Mouse (Mus musculus) liver, embryonic 15.5 days (tissue): ENCODE measurements around the gene Rasa3. TPM values are rescaled to one million over a fixed set of nuclear protein-coding genes. Genes with fewer than 3 reads are reported as not detected.

Experiments
- ATAC-seq: fragments of 200-750 bp; cut with Nextera tagmentation; 2 replicates; pipeline ENCODE4 v1.8.0; 2017; ENCODE audit warnings: moderate number of reproducible peaks, mild to moderate bottlenecking, moderate library complexity; ENCODE audit not compliant: insufficient read depth
- H3K27ac ChIP-seq: fragments of 300-500 bp; sonication (generic); replicated peaks from 2 replicates; pipeline ENCODE4 v1.5.1; 2015; ENCODE audit warnings: mild to moderate bottlenecking, inconsistent platforms
- H3K27me3 ChIP-seq: fragments of 300-500 bp; sonication (generic); 2 replicates; pipeline ENCODE4 v1.6.1; 2015; ENCODE audit warnings: mild to moderate bottlenecking, inconsistent platforms
- H3K36me3 ChIP-seq: fragments of 300-500 bp; sonication (generic); replicated peaks from 2 replicates; pipeline ENCODE4 v1.6.1; 2015; ENCODE audit warnings: moderate library complexity, mild to moderate bottlenecking, inconsistent platforms
- H3K4me1 ChIP-seq: fragments of 300-500 bp; sonication (generic); replicated peaks from 2 replicates; pipeline ENCODE4 v1.6.1; 2015; ENCODE audit warnings: inconsistent platforms
- H3K4me2 ChIP-seq: fragments of 300-500 bp; sonication (generic); 2 replicates; pipeline ENCODE4 v1.6.1; 2015; ENCODE audit warnings: moderate library complexity, mild to moderate bottlenecking, inconsistent platforms
- H3K4me3 ChIP-seq: fragments of 300-500 bp; sonication (generic); replicated peaks from 2 replicates; pipeline ENCODE4 v1.5.1; 2015; ENCODE audit warnings: mild to moderate bottlenecking, inconsistent platforms
- H3K9ac ChIP-seq: fragments of 300-500 bp; sonication (generic); 2 replicates; pipeline ENCODE4 v1.6.1; 2015; ENCODE audit warnings: moderate library complexity, mild to moderate bottlenecking, inconsistent platforms
- H3K9me3 ChIP-seq: fragments of 300-500 bp; sonication (generic); replicated peaks from 2 replicates; pipeline ENCODE4 v1.6.1; 2016; ENCODE audit warnings: inconsistent platforms
- WGBS: fragments of 180-500 bp; shearing (Covaris S2); methylation state at CpG from one replicate; pipeline ENCODE4 v1.1.7; 2015; ENCODE audit warnings: mixed read lengths; ENCODE audit not compliant: insufficient replicate concordance; 5-methylcytosine and 5-hydroxymethylcytosine counted together
- polyA plus RNA-seq: library from polyadenylated mRNA; unstranded; fragments of >200 nt; fragmentation: Nextera tagmentation; extraction: Ambion mirVana; gene quantifications from 2 replicates; pipeline ENCODE4 v1.2.1, GENCODE M21; 2015

The Rasa3 gene
- polyA plus RNA-seq, 1 experiment from 2014 or later: 16.4 TPM

- H3K27ac ChIP-seq: peak overlapping the region; percentile 34; the same call in 1 of the 2 replicates
- H3K36me3 ChIP-seq: 0 out of 2 replicates have a peak, but pooled peaks cover 6% of the 10 kb centered on the region
- no peak overlapping the region for H3K4me3 ChIP-seq
- 25% methylated on average over 11 of the region's 11 CpGs for WGBS
- no peak overlapping the region for H3K9ac ChIP-seq
- H3K4me2 ChIP-seq: no peak overlapping the region
- no peaks in the 10 kb centered on the region for H3K9me3 ChIP-seq
- ATAC-seq: peak; percentile 70; the same call in 1 of the 2 replicates
- no peaks in the 10 kb centered on the region for H3K27me3 ChIP-seq
- H3K4me1 ChIP-seq: peaks cover 13% of the 10 kb centered on the region
These were observed 82.5 kb downstream of the Rasa3 start for GRCm38 (mm10) chr8:13594884-13595323.

GRCm38 (mm10) chr8:13593340-13593739 lies 84.1 kb downstream of the Rasa3 start:
- Histone ChIP-seq H3K36me3 (0 out of 2 replicates have a peak, but pooled peaks cover 6% of the 10 kb centered on the region), H3K9ac (no peak overlapping the region), H3K4me3 (no peak overlapping the region), H3K4me2 (no peak overlapping the region), H3K27me3 (no peaks in the 10 kb centered on the region), H3K9me3 (no peaks in the 10 kb centered on the region), H3K4me1 (peaks cover 19% of the 10 kb centered on the region), H3K27ac (no peak overlapping the region)
- no peak for ATAC-seq
- WGBS: 48% methylated on average over 8 of the region's 8 CpGs

- no peak overlapping the region for H3K9ac ChIP-seq
- 78% methylated on average over 6 of the region's 6 CpGs for WGBS
- no peak overlapping the region for H3K27ac ChIP-seq
These were observed 86.2 kb downstream of the Rasa3 start for GRCm38 (mm10) chr8:13591246-13591645.

GRCm38 (mm10) chr8:13589071-13589470 lies 88.3 kb downstream of the Rasa3 start:
- no peak overlapping the region for H3K9ac ChIP-seq
- H3K4me1 ChIP-seq: peaks cover 15% of the 10 kb centered on the region
- H3K9me3 ChIP-seq: no peaks in the 10 kb centered on the region
- no peak overlapping the region for H3K4me3 ChIP-seq
- H3K27me3 ChIP-seq: no peaks in the 10 kb centered on the region
- H3K27ac ChIP-seq: no peak overlapping the region
- no peak overlapping the region for H3K4me2 ChIP-seq
- H3K36me3 ChIP-seq: peaks cover 17% of the 10 kb centered on the region; the same call in 1 of the 2 replicates
- peak; percentile 64 for ATAC-seq
- WGBS: 44% methylated on average over 6 of the region's 6 CpGs

More at GRCm38 (mm10) chr8:13591246-13591645, 86.2 kb downstream of the Rasa3 start:
- Histone ChIP-seq H3K9me3 (no peaks in the 10 kb centered on the region), H3K27me3 (no peaks in the 10 kb centered on the region), H3K4me3 (no peak overlapping the region), H3K36me3 (0 out of 2 replicates have a peak, but pooled peaks cover 3% of the 10 kb centered on the region), H3K4me1 (peaks cover 19% of the 10 kb centered on the region), H3K4me2 (no peak overlapping the region)
- ATAC-seq: no peak

GRCm38 (mm10) chr8:13584652-13585051 lies 92.8 kb downstream of the Rasa3 start:
- Histone ChIP-seq H3K4me1 (peaks cover 10% of the 10 kb centered on the region), H3K4me3 (no peak overlapping the region), H3K27ac (no peak overlapping the region), H3K4me2 (no peak overlapping the region), H3K9me3 (0 out of 2 replicates have a peak, but pooled peaks cover 4% of the 10 kb centered on the region), H3K9ac (no peak overlapping the region), H3K27me3 (no peaks in the 10 kb centered on the region), H3K36me3 (peaks cover 46% of the 10 kb centered on the region)
- 75% methylated on average over 8 of the region's 8 CpGs for WGBS
- ATAC-seq: no peak

GRCm38 (mm10) chr8:13577869-13578268 lies 99.5 kb downstream of the Rasa3 start:
- Histone ChIP-seq H3K27ac (no peak overlapping the region), H3K9me3 (0 out of 2 replicates have a peak, but pooled peaks cover 4% of the 10 kb centered on the region), H3K36me3 (peaks cover 37% of the 10 kb centered on the region), H3K4me2 (no peak overlapping the region; the same call in 1 of the 2 replicates), H3K27me3 (no peaks in the 10 kb centered on the region), H3K4me3 (no peak overlapping the region), H3K9ac (no peak overlapping the region), H3K4me1 (0 out of 2 replicates have a peak, but pooled peaks cover 3% of the 10 kb centered on the region)
- WGBS: 67% methylated on average over 6 of the region's 6 CpGs
- peak; percentile 58 for ATAC-seq

- ATAC-seq: no peak
- Histone ChIP-seq H3K4me2 (no peak overlapping the region), H3K27me3 (no peaks in the 10 kb centered on the region), H3K36me3 (0 out of 2 replicates have a peak, but pooled peaks cover 11% of the 10 kb centered on the region), H3K27ac (no peak overlapping the region), H3K4me1 (no peaks in the 10 kb centered on the region), H3K4me3 (no peak overlapping the region), H3K9ac (no peak overlapping the region), H3K9me3 (no peaks in the 10 kb centered on the region)
- WGBS: 78% methylated on average over 11 of the region's 11 CpGs
These were observed 105.4 kb downstream of the Rasa3 start for GRCm38 (mm10) chr8:13571999-13572398.

- WGBS: 31% methylated on average over 13 of the region's 13 CpGs
- Histone ChIP-seq H3K4me1 (no peaks in the 10 kb centered on the region), H3K27me3 (no peaks in the 10 kb centered on the region), H3K9ac (no peak within 1 kb of the TSS), H3K4me3 (no peak within 1 kb of the TSS), H3K9me3 (no peaks in the 10 kb centered on the region), H3K36me3 (no peaks in the 10 kb centered on the region), H3K27ac (no peak within 1 kb of the TSS), H3K4me2 (no peak within 1 kb of the TSS)
- ATAC-seq: no peak
These were observed 115.3 kb downstream of the Rasa3 start, which contains the start of gene 1700029H14Rik for GRCm38 (mm10) chr8:13562118-13562517. Gene 1700029H14Rik, minus strand, starts transcription at chr8:13562461.

GRCm38 (mm10) chr8:13557526-13557925 lies 119.9 kb downstream of the Rasa3 start:
- H3K4me1 ChIP-seq: no peaks in the 10 kb centered on the region
- no peak overlapping the region for H3K27ac ChIP-seq
- no peak overlapping the region for H3K4me2 ChIP-seq
- no peaks in the 10 kb centered on the region for H3K27me3 ChIP-seq
- ATAC-seq: no peak
- 50% methylated on average over 2 of the region's 2 CpGs for WGBS
- no peak overlapping the region for H3K9ac ChIP-seq
- no peaks in the 10 kb centered on the region for H3K36me3 ChIP-seq
- no peaks in the 10 kb centered on the region for H3K9me3 ChIP-seq
- H3K4me3 ChIP-seq: no peak overlapping the region

GRCm38 (mm10) chr8:13551574-13551830 lies 125.9 kb downstream of the Rasa3 start:
- Histone ChIP-seq H3K27ac (no peak overlapping the region), H3K9me3 (no peaks in the 10 kb centered on the region), H3K4me1 (0 out of 2 replicates have a peak, but pooled peaks cover 3% of the 10 kb centered on the region), H3K27me3 (no peaks in the 10 kb centered on the region), H3K9ac (no peak overlapping the region), H3K4me2 (no peak overlapping the region), H3K4me3 (no peak overlapping the region), H3K36me3 (no peaks in the 10 kb centered on the region)
- 74% methylated on average over 6 of the region's 6 CpGs for WGBS
- ATAC-seq: no peak

- H3K4me3 ChIP-seq: no peak overlapping the region
- H3K4me2 ChIP-seq: no peak overlapping the region
- H3K9ac ChIP-seq: no peak overlapping the region
- H3K9me3 ChIP-seq: no peaks in the 10 kb centered on the region
- H3K36me3 ChIP-seq: no peaks in the 10 kb centered on the region
- peak; percentile 74 for ATAC-seq
- WGBS: 42% methylated on average over 9 of the region's 9 CpGs
- H3K27ac ChIP-seq: no peak overlapping the region
- H3K27me3 ChIP-seq: no peaks in the 10 kb centered on the region
- 0 out of 2 replicates have a peak, but pooled peaks cover 3% of the 10 kb centered on the region for H3K4me1 ChIP-seq
These were observed 126.5 kb downstream of the Rasa3 start for GRCm38 (mm10) chr8:13550718-13551573.
